Mouse (Mus musculus) stomach, postnatal 0 days (tissue): ENCODE results near the gene Atxn1. TPM values are rescaled to one million over a fixed set of nuclear protein-coding genes. Genes with fewer than 3 reads are reported as not detected.
A peak's percentile ranks its signal among the peaks of the same experiment; 100 is the strongest.

Experiments
- ATAC-seq: fragments of 200-750 bp; cut with Nextera tagmentation; 2 replicates; pipeline ENCODE4 v1.8.0; 2017; ENCODE audit not compliant: low FRiP score, low TSS enrichment
- DNase-seq: peaks from one replicate; pipeline ENCODE4 v3.0.0-alpha.2; 2016; ENCODE audit warnings: low spot score
- H3K27ac ChIP-seq: fragments of 300-500 bp; sonication (generic); replicated peaks from 2 replicates; pipeline ENCODE4 v1.5.1; 2014; ENCODE audit warnings: mild to moderate bottlenecking, control low read depth
- H3K27me3 ChIP-seq: fragments of 300-500 bp; sonication (generic); 2 replicates; pipeline ENCODE4 v1.6.1; 2014; ENCODE audit warnings: low read length; ENCODE audit not compliant: control insufficient read depth, insufficient read depth
- H3K36me3 ChIP-seq: fragments of 300-500 bp; sonication (generic); 2 replicates; pipeline ENCODE4 v1.6.1; 2014; ENCODE audit warnings: low read length, mixed read lengths; ENCODE audit not compliant: control insufficient read depth, insufficient read depth
- H3K4me1 ChIP-seq: fragments of 300-500 bp; sonication (generic); replicated peaks from 2 replicates; pipeline ENCODE4 v1.6.1; 2014; ENCODE audit warnings: antibody characterized with exemption; ENCODE audit not compliant: control insufficient read depth, insufficient read depth
- H3K4me2 ChIP-seq: fragments of 300-500 bp; sonication (generic); replicated peaks from 2 replicates; pipeline ENCODE4 v1.6.1; 2014; ENCODE audit warnings: low read depth, mild to moderate bottlenecking, control low read depth, moderate library complexity
- H3K4me3 ChIP-seq: fragments of 300-500 bp; sonication (generic); 2 replicates; pipeline ENCODE4 v1.5.1; 2014; ENCODE audit warnings: low read depth, low read length, control low read depth
- H3K9ac ChIP-seq: fragments of 300-500 bp; sonication (generic); 2 replicates; pipeline ENCODE4 v1.6.1; 2014; ENCODE audit warnings: mild to moderate bottlenecking, low read length, control low read depth, mixed read lengths
- H3K9me3 ChIP-seq: fragments of 300-500 bp; sonication (generic); 2 replicates; pipeline ENCODE4 v1.6.1; 2016; ENCODE audit warnings: low read length; ENCODE audit not compliant: control insufficient read depth
- CTCF ChIP-seq: IDR thresholded peaks from 2 replicates; pipeline ENCODE4 v1.5.1; 2016; ENCODE audit warnings: antibody characterized with exemption, low read depth, mild to moderate bottlenecking, moderate library complexity
- EP300 ChIP-seq: optimal IDR thresholded peaks from 2 replicates; pipeline ENCODE3; 2016; ENCODE audit warnings: antibody characterized with exemption
- WGBS: fragments of 180-500 bp; shearing (Covaris S2); extraction: QIAGEN DNeasy Blood & Tissue Kit; methylation state at CpG from one replicate; pipeline ENCODE4 v1.1.7; 2014; 5-methylcytosine and 5-hydroxymethylcytosine counted together
- polyA plus RNA-seq: library from polyadenylated mRNA; unstranded; fragments of >200 nt; fragmentation: Nextera tagmentation; extraction: Ambion mirVana; gene quantifications from 2 replicates; pipeline ENCODE4 v1.2.1, GENCODE M21; 2015

Gene Atxn1
- polyA plus RNA-seq, 1 experiment from 2014 or later = 7.0 TPM

DNA sequence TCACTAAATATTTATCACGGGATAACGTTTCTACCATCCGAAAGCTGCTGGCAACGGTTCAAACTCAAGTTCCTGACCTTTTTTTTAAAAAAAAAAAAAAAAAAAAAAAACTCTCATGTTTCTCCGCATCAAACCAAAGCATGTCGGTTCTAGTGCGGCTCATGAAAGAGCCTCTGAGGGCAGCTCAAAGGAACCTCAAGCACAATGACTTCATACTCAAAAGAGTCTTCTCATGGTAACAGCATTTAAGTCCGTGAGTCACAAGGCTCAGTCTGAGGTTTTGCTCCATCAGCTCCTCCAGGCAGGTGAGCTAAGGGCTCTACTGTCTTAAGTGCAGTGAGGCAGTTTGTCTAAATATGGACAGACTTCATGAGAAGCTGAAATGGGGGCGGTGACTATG lies 42.3 kb downstream of the Atxn1 start:
- H3K36me3 ChIP-seq = no peaks in the 10 kb centered on the region
- no peak overlapping the region for H3K27ac ChIP-seq
- no peaks in the 10 kb centered on the region for H3K27me3 ChIP-seq
- TF ChIP-seq EP300 (no peak), CTCF (no peak)
- H3K4me2 ChIP-seq = 0 out of 2 replicates have a peak overlapping the region, but pooled peaks have one; percentile 21
- no peaks in the 10 kb centered on the region for H3K4me1 ChIP-seq
- ATAC-seq (peak; percentile 66; the same call in 1 of the 2 replicates), DNase-seq (no peak)
- no peak overlapping the region for H3K9ac ChIP-seq
- H3K9me3 ChIP-seq = no peaks in the 10 kb centered on the region
- 20% methylated on average over 9 of the region's 9 CpGs for WGBS
- H3K4me3 ChIP-seq = no peak overlapping the region

DNA sequence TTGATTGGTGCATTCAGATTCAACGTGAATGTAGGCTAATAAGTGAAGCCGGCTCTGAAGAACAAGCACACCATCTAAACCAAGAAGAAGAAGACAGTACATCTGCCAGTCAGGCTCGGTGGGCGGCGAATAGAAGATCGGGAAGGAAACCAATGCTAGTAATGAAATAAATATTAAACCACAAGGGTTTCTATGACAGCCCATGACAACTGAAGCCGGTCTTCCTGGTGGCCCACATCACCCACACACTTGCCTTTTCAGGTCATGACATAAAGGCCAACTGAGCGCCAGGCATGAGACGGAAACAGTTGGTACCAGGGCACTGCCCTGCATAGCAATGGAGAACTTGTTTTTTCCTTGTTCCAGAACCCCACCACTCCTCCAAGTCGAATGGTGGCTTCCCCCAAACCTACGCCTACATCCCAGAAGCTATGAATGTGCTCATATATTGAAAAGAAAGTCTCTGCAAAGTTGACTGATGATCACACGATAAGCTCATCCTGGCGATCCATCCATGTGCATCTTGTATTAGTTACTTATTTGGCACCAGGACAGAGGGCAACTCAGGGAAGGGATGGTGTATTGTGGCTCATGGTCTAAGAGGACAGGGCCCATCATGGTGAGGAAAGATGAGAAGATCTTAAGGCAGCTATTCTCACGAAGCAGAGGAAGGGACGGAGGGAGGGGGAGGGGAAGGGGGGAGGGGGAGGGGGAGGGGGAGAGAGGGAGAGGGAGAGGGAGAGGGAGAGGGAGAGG lies 45.7 kb downstream of the Atxn1 start:
- DNase-seq (no peak), ATAC-seq (no peak)
- no peak overlapping the region for H3K4me2 ChIP-seq
- H3K4me1 ChIP-seq = peaks cover 3% of the 10 kb centered on the region; the same call in 1 of the 2 replicates
- TF ChIP-seq EP300 (no peak), CTCF (no peak)
- no peaks in the 10 kb centered on the region for H3K27me3 ChIP-seq
- H3K9me3 ChIP-seq = no peaks in the 10 kb centered on the region
- H3K36me3 ChIP-seq = no peaks in the 10 kb centered on the region
- WGBS = 92% methylated on average over 13 of the region's 15 CpGs
- no peak overlapping the region for H3K27ac ChIP-seq
- no peak overlapping the region for H3K9ac ChIP-seq
- no peak overlapping the region for H3K4me3 ChIP-seq

DNA sequence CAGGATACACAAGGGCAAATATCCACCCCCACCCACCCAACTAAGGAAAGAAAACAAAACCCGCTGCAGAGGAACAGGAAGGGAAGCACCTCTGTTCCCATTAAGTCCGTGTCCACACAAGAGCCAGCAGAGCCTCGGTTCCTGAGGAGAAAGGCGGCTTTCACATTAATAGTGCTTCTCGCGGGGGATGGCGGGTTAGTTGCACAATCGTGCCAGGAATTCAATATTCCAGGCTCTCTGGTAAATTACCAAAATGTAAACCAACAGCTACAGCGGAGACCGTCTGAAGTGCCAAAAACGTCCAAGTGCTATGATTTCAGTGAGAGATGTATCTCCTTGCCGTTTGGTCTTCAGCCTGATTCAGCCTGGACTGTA lies 46.8 kb downstream of the Atxn1 start:
- Histone ChIP-seq H3K4me3 (no peak overlapping the region), H3K9ac (no peak overlapping the region), H3K4me1 (peaks cover 3% of the 10 kb centered on the region; the same call in 1 of the 2 replicates), H3K36me3 (no peaks in the 10 kb centered on the region), H3K27ac (no peak overlapping the region; the same call in 1 of the 2 replicates), H3K27me3 (no peaks in the 10 kb centered on the region), H3K9me3 (no peaks in the 10 kb centered on the region), H3K4me2 (0 out of 2 replicates have a peak overlapping the region, but pooled peaks have one; percentile 1)
- ATAC-seq (no peak), DNase-seq (no peak)
- 39% methylated on average over 12 of the region's 12 CpGs for WGBS
- TF ChIP-seq EP300 (no peak), CTCF (no peak)

DNA sequence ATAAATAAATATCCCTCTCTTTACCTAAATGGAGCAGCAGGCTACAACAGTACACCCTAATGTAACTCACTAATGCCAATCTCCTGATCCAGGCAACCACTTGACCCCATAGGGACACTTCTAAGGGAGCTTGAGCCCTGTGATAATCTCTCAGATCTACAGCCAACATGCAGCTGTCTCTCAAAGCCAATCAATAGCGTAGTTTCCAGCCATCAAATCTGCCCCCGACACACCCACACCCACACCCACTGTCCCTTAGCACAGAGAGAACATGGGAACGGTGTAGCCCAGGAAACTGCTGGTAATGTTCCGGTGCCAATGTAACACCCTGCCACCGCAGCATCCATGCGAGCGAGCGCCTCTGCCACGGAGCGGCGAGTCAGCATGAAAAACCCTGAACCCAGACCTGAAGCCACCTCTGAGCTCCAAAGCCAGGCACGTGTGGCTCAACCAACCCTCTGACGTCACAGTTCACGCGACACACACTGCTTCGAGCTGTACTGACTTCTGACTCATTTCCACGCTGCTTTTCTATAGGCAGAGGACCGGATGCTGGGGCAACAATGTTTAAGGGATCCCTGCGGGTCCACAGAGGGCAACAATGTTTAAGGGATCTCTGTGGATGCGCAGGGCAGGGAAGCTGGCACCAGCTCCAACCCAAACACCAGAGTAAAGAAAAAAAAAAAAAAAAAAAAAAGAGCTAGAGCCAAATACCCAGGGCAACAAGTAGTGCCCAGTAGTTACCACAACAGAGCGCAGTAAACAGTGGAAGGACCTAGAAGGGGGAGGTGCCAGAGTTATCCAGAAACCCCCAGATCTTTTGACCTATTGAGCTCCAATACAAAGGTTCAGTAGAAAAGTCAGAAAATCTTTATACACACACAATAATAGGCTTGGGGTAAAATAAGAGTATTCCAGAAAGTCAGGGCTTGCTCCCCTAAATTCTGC lies 47.5 kb downstream of the Atxn1 start:
- 90% methylated on average over 21 of the region's 21 CpGs for WGBS
- H3K4me2 ChIP-seq = no peak overlapping the region
- H3K9ac ChIP-seq = no peak overlapping the region

DNA sequence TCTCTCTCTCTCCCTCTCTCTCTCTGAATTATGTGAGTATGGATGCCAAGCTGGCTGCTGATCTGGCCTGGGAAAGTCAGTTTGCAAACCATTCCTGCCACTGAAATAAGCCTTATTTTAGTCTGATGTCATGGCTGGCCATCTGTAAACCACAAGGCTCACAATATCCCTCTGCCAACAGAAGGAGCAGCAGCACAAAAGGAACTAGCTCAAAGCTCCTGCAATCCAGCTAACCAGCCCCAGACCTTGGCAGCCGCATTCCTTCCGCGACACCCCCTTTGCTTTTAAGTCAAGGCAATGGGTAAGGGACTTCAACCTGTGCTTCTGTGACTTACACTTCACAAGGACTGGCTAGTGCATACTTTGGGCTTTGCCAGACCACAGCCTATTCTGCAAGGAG lies 48.9 kb downstream of the Atxn1 start:
- Histone ChIP-seq H3K4me2 (no peak overlapping the region), H3K9me3 (no peaks in the 10 kb centered on the region), H3K4me3 (no peak overlapping the region), H3K27me3 (no peaks in the 10 kb centered on the region), H3K36me3 (no peaks in the 10 kb centered on the region), H3K9ac (no peak overlapping the region), H3K27ac (no peak overlapping the region), H3K4me1 (peaks cover 3% of the 10 kb centered on the region; the same call in 1 of the 2 replicates)
- ATAC-seq (no peak), DNase-seq (no peak)
- 91% methylated on average over 3 of the region's 3 CpGs for WGBS
- no peak for TF ChIP-seq CTCF
- no peak for TF ChIP-seq EP300

More for the DNA sequence above, 47.5 kb downstream of the Atxn1 start:
- H3K27ac ChIP-seq = no peak overlapping the region
- ATAC-seq (0 out of 2 replicates have a peak, but pooled peaks have one; percentile 60), DNase-seq (no peak)
- TF ChIP-seq EP300 = no peak
- no peak for TF ChIP-seq CTCF
- H3K4me1 ChIP-seq = peaks cover 3% of the 10 kb centered on the region; the same call in 1 of the 2 replicates
- H3K4me3 ChIP-seq = no peak overlapping the region
- H3K9me3 ChIP-seq = no peaks in the 10 kb centered on the region
- no peaks in the 10 kb centered on the region for H3K27me3 ChIP-seq
- H3K36me3 ChIP-seq = no peaks in the 10 kb centered on the region
